Mouse (Mus musculus): ENCODE measurements around the gene Ndufaf4. TPM values are rescaled to one million over a fixed set of nuclear protein-coding genes. Genes with fewer than 3 reads are reported as not detected.
A peak's percentile ranks its signal among the peaks of the same experiment; 100 is the strongest.

Gene Ndufaf4
- total RNA-seq, 1 experiment = 36.9 TPM

DNA sequence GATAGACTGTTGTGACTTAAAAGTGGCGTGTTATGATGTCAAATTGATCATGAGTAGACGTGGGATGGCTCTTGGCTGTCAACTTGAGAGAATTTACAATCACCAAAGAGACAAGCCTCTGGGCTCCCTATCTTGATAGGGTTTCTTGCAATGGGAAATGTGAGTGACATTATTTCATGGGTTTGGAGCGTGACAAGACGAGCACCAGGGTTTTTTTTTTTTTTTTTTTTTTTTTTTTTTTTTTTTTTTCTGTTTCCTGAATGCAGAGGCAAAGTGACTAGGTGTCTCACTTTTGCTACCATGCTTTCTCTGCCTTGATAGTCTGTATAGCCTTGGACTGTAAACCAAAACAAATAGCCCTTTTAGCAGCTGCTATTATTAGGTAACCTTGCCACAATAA is 3.3 kb upstream of the Ndufaf4 start:
- H3K4me3 ChIP-seq (ENCODE audit: insufficient read depth in 1 of 2, low read depth in 1 of 2, low read length in 2 of 2, poor library complexity in 1 of 2, severe bottlenecking in 1 of 2) = no peak overlapping the region
- H3K4me1 ChIP-seq (ENCODE audit: control insufficient read depth in 2 of 2, insufficient read depth in 2 of 2, low read length in 2 of 2, poor library complexity in 1 of 2) = peaks cover 0 to 2% of the 10 kb centered on the region in 2 experiments; a peak in 1 of 4 replicates
- in situ Hi-C loops (cut with MboI; ENCODE audit: low sequenced_read_pairs in 2 of 2, unreplicated experiment in 2 of 2) = loop anchor here (10.0 to 25.0 kb wide), 2 partner anchors 180 to 182 kb away; no protein-coding TSS in a partner anchor
- no peak overlapping the region for H3K9ac ChIP-seq (ENCODE audit: insufficient read depth, low read depth, low read length, poor library complexity, severe bottlenecking)
- no peaks in the 10 kb centered on the region for H3K9me3 ChIP-seq (ENCODE audit: control insufficient read depth, insufficient read depth, low read depth, low read length)
- DNase-seq (ENCODE audit: low read depth, low spot score) = no peak
- no peaks in the 10 kb centered on the region for H3K36me3 ChIP-seq (ENCODE audit: control insufficient read depth, insufficient read depth, low read length, poor library complexity, severe bottlenecking)
- no peak overlapping the region for H3K27ac ChIP-seq (ENCODE audit: insufficient read depth, low read depth, low read length, poor library complexity, severe bottlenecking)
- no peak for TF ChIP-seq HCFC1 (IDR thresholded peaks at IDR 0.05; ENCODE audit: borderline replicate concordance, insufficient read depth, low read length)
- TF ChIP-seq ZNF384 (IDR thresholded peaks at IDR 0.05; ENCODE audit: low read depth, low read length) = peak; percentile 55; the same call in 1 of the 2 replicates

DNA sequence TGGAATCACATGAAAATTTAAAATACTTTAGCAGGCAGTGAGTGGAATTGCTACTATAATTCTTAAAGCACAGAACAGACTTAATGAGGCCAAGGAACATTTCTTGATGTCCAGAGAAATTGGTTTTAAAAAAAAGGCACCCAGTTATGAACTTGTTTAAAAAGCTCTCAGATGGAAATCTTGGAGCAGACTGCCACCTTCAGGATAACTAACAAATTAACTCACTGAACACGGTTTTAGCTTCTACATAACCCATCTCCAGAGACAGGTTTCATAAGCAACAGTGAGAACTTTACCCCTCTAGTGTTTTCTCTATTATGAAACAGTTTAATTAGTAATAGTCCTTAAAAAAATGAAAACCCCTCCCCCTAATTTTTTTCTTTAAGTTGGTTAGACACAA is 1.1 kb upstream of the Ndufaf4 start:
- H3K4me1 ChIP-seq (ENCODE audit: control insufficient read depth in 2 of 2, insufficient read depth in 2 of 2, low read length in 2 of 2, poor library complexity in 1 of 2) = peaks cover 0 to 2% of the 10 kb centered on the region in 2 experiments; a peak in 2 of 4 replicates
- H3K4me3 ChIP-seq (ENCODE audit: insufficient read depth in 1 of 2, low read depth in 1 of 2, low read length in 2 of 2, poor library complexity in 1 of 2, severe bottlenecking in 1 of 2) = no peak overlapping the region

GRCm38 (mm10) chr4:24897351-24897750 is 532 bp upstream of the Ndufaf4 start:
- Histone ChIP-seq H3K36me3 (ENCODE audit: control insufficient read depth, insufficient read depth, low read length, poor library complexity, severe bottlenecking) (peaks cover 3% of the 10 kb centered on the region), H3K9me3 (ENCODE audit: control insufficient read depth, insufficient read depth, low read depth, low read length) (no peaks in the 10 kb centered on the region), H3K4me3 (ENCODE audit: insufficient read depth in 1 of 2, low read depth in 1 of 2, low read length in 2 of 2, poor library complexity in 1 of 2, severe bottlenecking in 1 of 2) (peak overlapping the region; percentile 22 to 81; a peak in 3 of 4 replicates), H3K27ac (ENCODE audit: insufficient read depth, low read depth, low read length, poor library complexity, severe bottlenecking) (no peak overlapping the region), H3K9ac (ENCODE audit: insufficient read depth, low read depth, low read length, poor library complexity, severe bottlenecking) (no peak overlapping the region), H3K4me1 (ENCODE audit: control insufficient read depth in 2 of 2, insufficient read depth in 2 of 2, low read length in 2 of 2, poor library complexity in 1 of 2) (peaks cover 0 to 2% of the 10 kb centered on the region in 2 experiments; a peak in 2 of 4 replicates)
- DNase-seq (ENCODE audit: low read depth, low spot score) = no peak
- TF ChIP-seq ZC3H11A (IDR thresholded peaks at IDR 0.05; ENCODE audit: borderline replicate concordance, low read depth, low read length) (no peak), ZNF384 (IDR thresholded peaks at IDR 0.05; ENCODE audit: low read depth, low read length) (no peak), MAFK (IDR thresholded peaks at IDR 0.05; ENCODE audit: insufficient read depth, low read depth, low read length) (no peak), HCFC1 (IDR thresholded peaks at IDR 0.05; ENCODE audit: borderline replicate concordance, insufficient read depth, low read length) (no peak), CHD2 (IDR thresholded peaks at IDR 0.05; ENCODE audit: low read depth, low read length) (no peak)
- in situ Hi-C loops (cut with MboI; ENCODE audit: low sequenced_read_pairs in 2 of 2, unreplicated experiment in 2 of 2) = loop anchor here (10.0 to 25.0 kb wide), 2 partner anchors 183 to 185 kb away; no protein-coding TSS in a partner anchor

More for the DNA sequence above, 1.1 kb upstream of the Ndufaf4 start:
- no peak overlapping the region for H3K9ac ChIP-seq (ENCODE audit: insufficient read depth, low read depth, low read length, poor library complexity, severe bottlenecking)
- no peaks in the 10 kb centered on the region for H3K9me3 ChIP-seq (ENCODE audit: control insufficient read depth, insufficient read depth, low read depth, low read length)
- peaks cover 3% of the 10 kb centered on the region for H3K36me3 ChIP-seq (ENCODE audit: control insufficient read depth, insufficient read depth, low read length, poor library complexity, severe bottlenecking)
- peak; percentile 60; the same call in 1 of the 2 replicates for TF ChIP-seq ZC3H11A (IDR thresholded peaks at IDR 0.05; ENCODE audit: borderline replicate concordance, low read depth, low read length)
- TF ChIP-seq MAFK (IDR thresholded peaks at IDR 0.05; ENCODE audit: insufficient read depth, low read depth, low read length) = no peak
- H3K27ac ChIP-seq (ENCODE audit: insufficient read depth, low read depth, low read length, poor library complexity, severe bottlenecking) = no peak overlapping the region
- DNase-seq (ENCODE audit: low read depth, low spot score) = peak; percentile 31
- in situ Hi-C loops (cut with MboI; ENCODE audit: low sequenced_read_pairs in 2 of 2, unreplicated experiment in 2 of 2) = loop anchor here (10.0 to 25.0 kb wide), 2 partner anchors 182 to 185 kb away; no protein-coding TSS in a partner anchor

DNA sequence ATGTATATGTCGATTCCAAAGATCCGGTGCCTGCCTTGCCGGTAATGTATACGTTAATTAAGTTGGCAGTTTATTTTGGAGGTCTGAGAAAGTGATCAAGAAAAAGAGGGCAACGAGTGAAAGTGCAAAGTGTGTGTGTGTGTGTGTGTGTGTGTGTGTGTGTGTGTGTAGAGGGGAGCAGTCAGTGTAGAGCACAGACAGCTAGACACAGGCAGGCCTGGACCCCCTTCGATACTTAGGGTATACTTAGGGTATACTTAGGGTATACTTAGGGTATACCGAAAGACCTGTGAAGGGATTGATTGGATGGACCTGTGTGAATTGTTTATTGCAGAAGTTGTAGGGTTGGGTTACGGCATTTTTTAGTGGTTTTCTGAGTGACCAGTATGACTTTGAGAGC is 753 bp downstream of the Ndufaf4 start:
- Histone ChIP-seq H3K36me3 (ENCODE audit: control insufficient read depth, insufficient read depth, low read length, poor library complexity, severe bottlenecking) (peaks cover 5% of the 10 kb centered on the region), H3K27ac (ENCODE audit: insufficient read depth, low read depth, low read length, poor library complexity, severe bottlenecking) (no peak overlapping the region), H3K4me1 (ENCODE audit: control insufficient read depth in 2 of 2, insufficient read depth in 2 of 2, low read length in 2 of 2, poor library complexity in 1 of 2) (peaks cover 0 to 2% of the 10 kb centered on the region in 2 experiments; a peak in 2 of 4 replicates), H3K4me3 (ENCODE audit: insufficient read depth in 1 of 2, low read depth in 1 of 2, low read length in 2 of 2, poor library complexity in 1 of 2, severe bottlenecking in 1 of 2) (peak overlapping the region; percentile 81 to 82), H3K9me3 (ENCODE audit: control insufficient read depth, insufficient read depth, low read depth, low read length) (no peaks in the 10 kb centered on the region), H3K9ac (ENCODE audit: insufficient read depth, low read depth, low read length, poor library complexity, severe bottlenecking) (peak overlapping the region; percentile 68)
- in situ Hi-C loops (cut with MboI; ENCODE audit: low sequenced_read_pairs in 2 of 2, unreplicated experiment in 2 of 2) = loop anchor here (10.0 to 25.0 kb wide), 2 partner anchors 184 to 186 kb away; no protein-coding TSS in a partner anchor
- DNase-seq (ENCODE audit: low read depth, low spot score) = no peak
- no peak for TF ChIP-seq CHD2 (IDR thresholded peaks at IDR 0.05; ENCODE audit: low read depth, low read length)
- TF ChIP-seq ZC3H11A (IDR thresholded peaks at IDR 0.05; ENCODE audit: borderline replicate concordance, low read depth, low read length) = no peak
- TF ChIP-seq HCFC1 (IDR thresholded peaks at IDR 0.05; ENCODE audit: borderline replicate concordance, insufficient read depth, low read length) = no peak
- no peak for TF ChIP-seq ZNF384 (IDR thresholded peaks at IDR 0.05; ENCODE audit: low read depth, low read length)
- TF ChIP-seq MAFK (IDR thresholded peaks at IDR 0.05; ENCODE audit: insufficient read depth, low read depth, low read length) = no peak

All from ES-E14 (cell line).